29 mouse cellular contexts compared by ENCODE assay signal in the genomic region with DNA sequence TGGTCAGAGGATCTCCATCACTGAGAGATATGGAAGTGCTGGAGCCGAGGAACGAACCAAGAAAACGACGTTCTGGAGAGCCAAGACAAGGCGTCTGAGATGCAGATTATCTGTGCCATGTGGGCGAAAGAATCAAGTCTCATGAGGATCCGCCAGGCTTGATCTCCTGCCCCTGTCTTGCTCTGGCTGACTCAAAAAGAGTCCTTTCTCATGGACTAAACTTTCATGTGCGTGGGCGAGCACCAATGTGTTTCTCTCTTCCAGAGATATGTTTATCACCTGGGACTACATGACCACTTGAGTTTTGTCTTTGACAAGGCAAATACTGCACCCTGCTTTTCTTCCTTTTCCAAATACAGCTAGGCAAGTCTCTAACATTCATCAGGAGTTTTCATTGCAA. TPM values are rescaled to one million over a fixed set of nuclear protein-coding genes. Genes with fewer than 3 reads are reported as not detected.
DNase-seq lines count a peak whose midpoint lies in the region; ATAC-seq and TF ChIP-seq lines count a peak whose summit lies in the region.
"Had no signal": no experiment of that assay in that cellular context is flagged by ENCODE, and none has a peak within 500 bp of the region (broad histone marks: within the 10 kb centered on the region; RNA-seq: fewer than 3 reads in every experiment).

No protein-coding gene starts in this region.

- intact Hi-C loops in heart, postnatal 36 days (cut with DNase I) = no loop called here
- intact Hi-C loops in left cerebral cortex, postnatal 25 days (cut with DNase I) = no loop called here

- peak overlapping the region; percentile 77 for H3K4me2 ChIP-seq in CH12.LX (ENCODE audit: insufficient read depth, low read depth, poor library complexity, severe bottlenecking)
- H3K4me2 ChIP-seq: forebrain, embryonic 15.5 days; intestine, embryonic 15.5 days; liver, embryonic 12.5 days; neural tube, embryonic 15.5 days had no signal

- WGBS in heart, embryonic 10.5 days = 82% methylated on average over 9 of the region's 9 CpGs

- H3K27me3 ChIP-seq in heart, embryonic 10.5 days (ENCODE audit: insufficient read depth, poor library complexity, severe bottlenecking) = no peaks in the 10 kb centered on the region
- H3K27me3 ChIP-seq in CH12.LX (replicated peaks) = no peaks in the 10 kb centered on the region
- H3K27me3 ChIP-seq: forebrain, embryonic 15.5 days; intestine, embryonic 15.5 days; liver, embryonic 12.5 days; neural tube, embryonic 15.5 days had no signal

- dilution Hi-C loops in CH12.LX (cut with MboI; ENCODE audit: extremely low pct_ligation_motif_present, extremely low pct_unique_long_range_greater_than_20kb, low sequenced_read_pairs) = no loop called here

- 0 out of 2 replicates have a peak, but pooled peaks have one; percentile 19 for ATAC-seq in megakaryocyte-erythroid progenitor cell, adult 5-6 weeks (replicated peaks; ENCODE audit: low FRiP score, low TSS enrichment, poor library complexity, severe bottlenecking)
- ATAC-seq: forebrain, embryonic 15.5 days; hindbrain, embryonic 16.5 days; intestine, embryonic 15.5 days; liver, embryonic 12.5 days; lung, postnatal 0 days had no signal

- in situ Hi-C loops in CH12.LX (cut with MboI; ENCODE audit: low pct_ligation_motif_present, low pct_unique_long_range_greater_than_20kb, low sequenced_read_pairs) = loop anchor here (5.0 kb wide), 1 partner anchor 114 kb away; no protein-coding TSS in a partner anchor

- H3K79me2 ChIP-seq in CH12.LX (replicated peaks; ENCODE audit: control insufficient read depth, extremely low read depth, insufficient read depth, poor library complexity, severe bottlenecking) = no peaks in the 10 kb centered on the region

- no peaks in the 10 kb centered on the region for H3K36me3 ChIP-seq in heart, embryonic 10.5 days
- peaks cover 0 to 32% of the 10 kb centered on the region in 2 experiments for H3K36me3 ChIP-seq in CH12.LX (replicated peaks in 1 of 2; ENCODE audit: control insufficient read depth in 1 of 2, insufficient read depth in 1 of 2, low read length in 1 of 2)
- H3K36me3 ChIP-seq: forebrain, embryonic 15.5 days; intestine, embryonic 15.5 days; liver, embryonic 12.5 days; neural tube, embryonic 15.5 days had no signal

- no peak overlapping the region for H3K27ac ChIP-seq in heart, embryonic 10.5 days
- peak overlapping the region; percentile 46; the same call in 1 of the 2 replicates for H3K27ac ChIP-seq in CH12.LX (ENCODE audit: insufficient read depth, low read depth)
- H3K27ac ChIP-seq: forebrain, embryonic 15.5 days; intestine, embryonic 15.5 days; kidney, postnatal 0 days; liver, embryonic 12.5 days; macrophage; neural tube, embryonic 15.5 days; stomach, postnatal 0 days had no signal

- TF ChIP-seq POLR2A in CH12.LX (IDR thresholded peaks at IDR 0.05; ENCODE audit: low read depth, low read length) = no peak

- no peak for TF ChIP-seq CTCF in CH12.LX (conservative IDR thresholded peaks at IDR 0.05 in 1 of 2, IDR thresholded peaks at IDR 0.05 in 1 of 2; ENCODE audit: low read depth in 2 of 2, low read length in 2 of 2)

- H3K4me1 ChIP-seq in heart, embryonic 10.5 days = peaks cover 4% of the 10 kb centered on the region; the same call in 1 of the 2 replicates
- peaks cover 20 to 74% of the 10 kb centered on the region in 2 experiments for H3K4me1 ChIP-seq in CH12.LX (ENCODE audit: control insufficient read depth in 1 of 2, insufficient read depth in 2 of 2)
- H3K4me1 ChIP-seq: forebrain, embryonic 15.5 days; intestine, embryonic 15.5 days; liver, embryonic 12.5 days; neural tube, embryonic 15.5 days had no signal

- DNase-seq in heart, embryonic 10.5 days (ENCODE audit: low spot score) = peak; percentile 48
- DNase-seq in heart, postnatal 36 days = no peak
- DNase-seq in CH12.LX (ENCODE audit: extremely low read depth) = no peak
- peak; percentile 54 for DNase-seq in induced T-regulatory cell, adult 2 months (ENCODE audit: low read depth)
- no peak for DNase-seq in lung, postnatal 36 days
- no peak for DNase-seq in left cerebral cortex, postnatal 25 days (ENCODE audit: low spot score in 2 of 2)
- DNase-seq: adrenal gland, postnatal 25 days; cerebellum, adult 2 months; cerebellum, postnatal 14 days; gastrocnemius, postnatal 36 days; heart, postnatal 14 days; kidney, adult 8-10 months; kidney, postnatal 4 days; left cerebral cortex, postnatal 4 days; lung, adult 18-20 months; midbrain, embryonic 14.5 days; retina, postnatal 1 day; right cerebral cortex, postnatal 14 days; thymus, postnatal 4 days had no signal

- H3K9me3 ChIP-seq in heart, embryonic 10.5 days = no peaks in the 10 kb centered on the region
- peaks cover 4% of the 10 kb centered on the region for H3K9me3 ChIP-seq in CH12.LX (replicated peaks; ENCODE audit: low read length)
- H3K9me3 ChIP-seq: forebrain, embryonic 15.5 days; intestine, embryonic 15.5 days; liver, embryonic 12.5 days; neural tube, embryonic 15.5 days had no signal

- no peak overlapping the region for H3K9ac ChIP-seq in CH12.LX (ENCODE audit: insufficient read depth, low read depth)
- H3K9ac ChIP-seq: forebrain, embryonic 15.5 days; intestine, embryonic 15.5 days; liver, embryonic 12.5 days; neural tube, embryonic 15.5 days had no signal

- no peak overlapping the region for H3K4me3 ChIP-seq in heart, embryonic 10.5 days
- H3K4me3 ChIP-seq in CH12.LX (replicated peaks in 1 of 3; ENCODE audit: low read depth in 2 of 3, low read length in 2 of 3, poor library complexity in 1 of 3) = peak overlapping the region; percentile 1 to 12 (median 4)
- H3K4me3 ChIP-seq: forebrain, embryonic 15.5 days; intestine, embryonic 15.5 days; liver, embryonic 12.5 days; neural tube, embryonic 15.5 days had no signal

- peak; percentile 70 for TF ChIP-seq EP300 in CH12.LX (IDR thresholded peaks at IDR 0.05; ENCODE audit: low read length)

- TF ChIP-seq RAD21 in CH12.LX (IDR thresholded peaks at IDR 0.05; ENCODE audit: low read depth, low read length) = no peak

TF ChIP-seq in CH12.LX, 34 proteins besides CTCF, POLR2A, EP300 and RAD21:
- TF ChIP-seq ZMIZ1 (IDR thresholded peaks at IDR 0.05; ENCODE audit: low read depth, low read length) (no peak), MAX (IDR thresholded peaks at IDR 0.05; ENCODE audit: low read length) (peak; percentile 61; the same call in 1 of the 2 replicates), JUND (conservative IDR thresholded peaks at IDR 0.05; ENCODE audit: low read depth, low read length) (no peak), JUN (IDR thresholded peaks at IDR 0.05; ENCODE audit: insufficient read depth, low read depth, low read length) (no peak), RCOR1 (conservative IDR thresholded peaks at IDR 0.05; ENCODE audit: low read depth, low read length) (no peak), UBTF (IDR thresholded peaks at IDR 0.05; ENCODE audit: low read depth, low read length) (no peak), USF2 (conservative IDR thresholded peaks at IDR 0.05; ENCODE audit: low read depth, low read length) (no peak; the same call in 1 of the 2 replicates), ZNF384 (IDR thresholded peaks at IDR 0.05; ENCODE audit: low read depth, low read length) (no peak), MAZ (IDR thresholded peaks at IDR 0.05; ENCODE audit: low read depth, low read length) (no peak), ETS1 (conservative IDR thresholded peaks at IDR 0.05; ENCODE audit: low read depth, low read length) (peak; percentile 51; the same call in 1 of the 2 replicates), MXI1 (IDR thresholded peaks at IDR 0.05; ENCODE audit: low read depth, low read length) (peak; percentile 51; the same call in 1 of the 2 replicates), MYC (IDR thresholded peaks at IDR 0.05; ENCODE audit: low read depth, low read length) (peak; percentile 71), KAT2A (IDR thresholded peaks at IDR 0.05; ENCODE audit: insufficient replicate concordance, low read length) (no peak), GABPA (IDR thresholded peaks at IDR 0.05; ENCODE audit: insufficient replicate concordance, low read depth, low read length) (no peak), CHD1 (IDR thresholded peaks at IDR 0.05; ENCODE audit: low read depth, low read length) (no peak), BHLHE40 (IDR thresholded peaks at IDR 0.05; ENCODE audit: low read depth, low read length) (peak; percentile 45; the same call in 1 of the 2 replicates), HCFC1 (IDR thresholded peaks at IDR 0.05; ENCODE audit: low read depth, low read length) (no peak), TCF12 (IDR thresholded peaks at IDR 0.05; ENCODE audit: low read depth, low read length) (no peak), ELF1 (IDR thresholded peaks at IDR 0.05; ENCODE audit: low read depth, low read length) (no peak), POLR2AphosphoS2 (IDR thresholded peaks at IDR 0.05; ENCODE audit: low read depth, low read length) (no peak), IRF4 (IDR thresholded peaks at IDR 0.05; ENCODE audit: low read depth, low read length) (0 out of 2 replicates have a peak, but pooled peaks have one; percentile 25), TBP (conservative IDR thresholded peaks at IDR 0.05; ENCODE audit: low read depth, low read length) (no peak), NRF1 (IDR thresholded peaks at IDR 0.05; ENCODE audit: low read depth, low read length) (no peak)
TF ChIP-seq in CH12.LX: peak in this region for 6.

RNA-seq across cellular contexts. Expression of a gene that starts 6.4 kb away (rescaled TPM):
- polyA plus RNA-seq in heart, embryonic 10.5 days (2016; fragmentation: Nextera tagmentation; extraction: Ambion mirVana) = 5.3 and 6.9 TPM in 2 replicates
- total RNA-seq in heart, postnatal 36 days (2021) = 1 to 10 TPM; 2.1 to 2.6 TPM
- total RNA-seq in CH12.LX (2012; rRNA removed) = 5.1 and 6.3 TPM in 2 replicates
- 7.7 TPM in 2 replicates for total RNA-seq in CH12.LX (2014; rRNA removed)
- 29.8 and 29.9 TPM in 2 replicates for polyA plus RNA-seq in CH12.LX (2012; ENCODE audit: insufficient read length, low read depth)
- total RNA-seq in megakaryocyte-erythroid progenitor cell, adult 5-6 weeks (2014; fragmentation: Nextera tagmentation) = 34.5 and 39.3 TPM in 2 replicates
- 14.2 and 65.8 TPM in 2 replicates for total RNA-seq in megakaryocyte-erythroid progenitor cell, adult 5-6 weeks (2017)
- total RNA-seq in left cerebral cortex, postnatal 25 days (2021) = 100 to 1,000 TPM in 1 of 2 experiments, 10 to 100 TPM in 1; 94.2 to 102 TPM

Comparison
In these comparisons a context has a peak if more than half of its experiments do, and no peak if none do; other contexts are left out.
1. DNase-seq: peak in heart, embryonic 10.5 days (single experiment) and induced T-regulatory cell, adult 2 months (single experiment); none in heart, postnatal 36 days (0 of 2), CH12.LX (single experiment), lung, postnatal 36 days (single experiment) and left cerebral cortex, postnatal 25 days (0 of 2).